Mouse (Mus musculus) adrenal gland (tissue): ENCODE data around the gene Tmem161a.
"Not testable (repeated sequence)": the region's sequence is repeated elsewhere in the genome, so short reads cannot be mapped to it uniquely, and the experiment has no call there.

Experiments
- intact Hi-C: fragments of 180-260 bp; cut with DNase I; formaldehyde crosslinking; loops from one replicate; pipeline ENCODE4 v1.15.1; 2025

Tmem161a gene

GRCm38 (mm10) chr8:70204757-70205156, 32.6 kb downstream of the Tmem161a start:
- intact Hi-C loops = no loop called here

DNA sequence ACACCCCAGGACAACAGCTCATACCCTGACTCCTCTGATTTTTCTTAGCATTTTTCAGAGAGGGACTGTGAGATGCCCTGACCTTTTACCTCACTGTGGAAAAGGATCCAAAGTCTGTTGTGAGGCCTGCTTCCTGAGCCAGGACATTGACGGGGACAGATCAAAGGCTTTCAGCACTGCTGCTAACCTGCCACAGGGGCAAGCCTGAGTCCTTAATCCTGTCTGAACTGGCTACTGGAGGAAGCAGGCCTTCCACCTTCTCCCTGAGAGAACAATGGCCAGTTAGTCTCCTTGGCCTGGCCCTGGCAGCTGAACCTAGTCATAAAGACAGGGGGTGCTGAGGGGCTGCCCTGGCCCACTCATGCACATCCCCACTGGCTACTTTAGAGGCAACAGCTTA, 36.0 kb downstream of the Tmem161a start:
- intact Hi-C loops = no loop called here

- intact Hi-C loops = no loop called here
Measured at GRCm38 (mm10) chr8:70210538-70210937, 38.4 kb downstream of the Tmem161a start.

GRCm38 (mm10) chr8:70211275-70211674, 39.1 kb downstream of the Tmem161a start:
- intact Hi-C loops = no loop called here

GRCm38 (mm10) chr8:70211726-70212111, 39.6 kb downstream of the Tmem161a start:
- intact Hi-C loops = no loop called here

DNA sequence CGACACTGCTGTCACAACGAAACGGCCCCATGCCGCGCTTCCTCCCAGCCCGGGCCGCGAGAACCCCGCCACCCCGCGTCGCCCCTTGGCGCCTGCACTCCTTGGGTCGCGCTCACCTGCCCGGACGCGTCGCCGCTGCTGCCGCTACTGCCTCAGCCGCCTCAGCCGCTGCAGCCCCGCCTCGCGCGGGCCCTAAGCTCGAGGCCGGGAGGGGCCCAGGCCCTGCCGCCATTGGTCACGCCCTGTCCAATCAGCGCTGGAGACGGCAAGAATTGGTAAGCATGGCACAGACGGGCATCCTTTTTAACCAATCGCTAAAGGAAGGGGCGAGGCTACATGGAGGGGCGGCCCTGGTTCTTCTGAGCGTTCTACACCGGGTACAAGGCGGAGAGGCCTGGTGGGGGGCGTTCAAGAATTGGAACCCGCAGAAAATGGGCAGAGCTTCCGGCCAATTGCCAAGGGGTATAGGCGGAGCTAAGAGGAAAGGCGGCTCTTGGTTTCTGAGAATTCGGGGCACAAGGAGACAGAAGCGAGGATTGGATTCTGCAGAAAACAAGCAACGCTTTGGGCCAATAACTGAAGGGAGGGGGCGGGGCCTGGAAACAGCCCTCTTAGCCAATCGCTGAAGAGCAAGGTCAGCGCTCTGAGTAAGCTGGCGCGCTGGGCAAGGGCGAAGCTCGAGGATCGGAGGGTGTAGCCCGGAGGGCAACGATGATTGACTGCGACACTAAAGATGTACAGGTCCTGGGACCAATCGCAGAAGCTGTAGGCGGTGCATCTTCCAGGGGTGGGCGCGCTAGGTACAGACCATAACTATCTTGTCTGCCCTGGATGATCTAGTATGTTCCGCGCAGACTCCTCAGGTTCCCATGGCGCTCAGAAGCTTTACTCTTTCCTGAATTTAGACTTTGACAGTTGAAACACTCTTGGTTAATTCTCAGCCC, 40.2 kb downstream of the Tmem161a start, which contains the start of gene Slc25a42:
Gene Slc25a42, minus strand, starts transcription at position 194 of the 944 bp plus-strand sequence.
- intact Hi-C loops = no loop called here

GRCm38 (mm10) chr8:70214411-70214810, 42.3 kb downstream of the Tmem161a start:
- intact Hi-C loops = no loop called here

- intact Hi-C loops = no loop called here
Measured at GRCm38 (mm10) chr8:70215092-70215491, 42.9 kb downstream of the Tmem161a start.

GRCm38 (mm10) chr8:70216161-70216560, 44.0 kb downstream of the Tmem161a start:
- intact Hi-C loops = not testable (repeated sequence)

DNA sequence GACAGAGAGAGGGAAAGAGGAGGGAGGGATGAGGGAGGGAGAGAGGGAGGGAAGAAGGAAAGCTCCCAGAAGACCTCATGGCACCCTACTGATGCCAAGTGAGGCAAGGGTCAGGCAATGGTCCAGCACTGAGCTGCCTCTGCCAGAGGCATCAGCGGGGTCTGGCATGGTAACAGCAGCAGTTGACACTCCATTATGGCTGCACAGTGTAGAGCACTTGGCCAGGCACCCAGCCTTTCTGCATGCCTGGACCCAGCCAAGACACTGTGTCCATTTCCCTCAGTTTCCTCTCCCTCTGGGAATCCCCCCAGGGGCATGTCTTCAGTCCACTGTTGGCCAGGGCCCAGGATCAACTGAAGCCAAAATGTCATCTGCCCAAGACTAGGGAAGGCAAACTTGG, 44.4 kb downstream of the Tmem161a start:
- intact Hi-C loops = no loop called here

GRCm38 (mm10) chr8:70217441-70217840, 45.3 kb downstream of the Tmem161a start:
- intact Hi-C loops = no loop called here

DNA sequence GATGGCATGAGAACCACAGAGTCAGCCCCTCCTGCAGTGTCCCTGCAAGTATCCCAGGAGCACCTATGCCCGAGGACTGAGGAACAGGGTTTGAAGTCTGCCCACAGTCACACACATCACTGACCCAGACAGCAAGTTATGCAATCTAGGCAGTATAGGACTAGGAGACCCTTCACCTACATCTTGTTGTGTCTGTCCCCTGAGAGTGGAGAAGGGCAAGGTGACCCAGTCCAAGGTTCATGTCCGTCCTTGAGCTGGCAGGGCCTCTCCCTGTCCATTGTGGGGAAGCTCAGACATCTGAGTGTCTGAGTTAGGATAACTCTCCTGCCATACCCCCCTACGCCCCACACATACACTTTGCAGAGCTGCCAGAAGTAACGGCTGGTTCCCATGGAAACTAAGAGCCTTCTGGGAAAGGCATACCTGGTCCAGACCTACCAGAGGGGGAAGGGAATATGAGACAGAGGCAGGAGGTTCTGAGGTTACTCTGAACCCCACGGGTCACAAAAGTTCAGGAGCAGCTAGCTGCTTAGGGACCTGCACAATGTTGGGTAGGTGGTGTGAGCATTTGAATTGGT, 47.0 kb downstream of the Tmem161a start:
- intact Hi-C loops = no loop called here

GRCm38 (mm10) chr8:70220236-70220840, 48.2 kb downstream of the Tmem161a start:
- intact Hi-C loops = loop anchor here (5.0 kb wide), 1 partner anchor 38 kb away; no protein-coding TSS in a partner anchor

DNA sequence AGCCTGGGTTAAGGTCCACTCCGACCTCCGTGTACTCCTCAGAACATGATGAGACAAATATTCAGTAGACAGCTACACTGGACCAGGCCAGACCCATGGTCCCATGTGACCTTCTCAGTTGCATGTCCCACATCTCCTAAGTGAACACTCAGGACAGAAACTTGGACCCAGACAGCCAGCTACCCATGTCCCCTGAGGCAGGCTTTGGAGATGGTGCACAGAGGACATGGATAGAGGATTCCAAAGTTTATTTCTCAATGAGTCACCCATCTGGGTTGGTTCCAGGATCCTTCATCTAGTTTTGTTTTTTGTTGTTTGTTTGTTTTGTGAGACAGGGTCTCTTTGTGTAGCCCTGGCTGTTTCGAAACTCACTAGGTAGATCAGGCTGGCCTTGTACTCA, 48.8 kb downstream of the Tmem161a start:
- intact Hi-C loops = loop anchor here (5.0 kb wide), 1 partner anchor 39 kb away; no protein-coding TSS in a partner anchor

DNA sequence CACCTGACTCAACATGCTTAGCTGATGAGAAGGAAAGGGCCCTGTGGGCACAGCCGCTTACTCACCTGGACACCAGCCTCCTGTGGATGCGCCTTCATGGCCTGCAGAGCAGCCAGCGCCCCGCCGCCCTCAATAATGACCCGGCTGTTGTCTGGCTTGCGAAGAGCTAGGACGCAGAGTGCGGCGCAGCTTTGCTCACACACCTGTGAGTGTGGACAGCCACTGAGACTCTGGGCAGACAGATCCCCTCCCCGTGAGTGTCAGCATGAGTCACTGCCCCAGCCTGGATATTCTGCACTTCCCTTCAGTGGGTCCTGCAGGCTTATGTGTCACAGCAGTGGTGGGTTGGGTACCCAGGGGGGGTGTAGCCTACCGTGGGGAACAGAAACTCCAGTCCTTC, 49.9 kb downstream of the Tmem161a start:
- intact Hi-C loops = loop anchor here (5.0 kb wide), 1 partner anchor 40 kb away; no protein-coding TSS in a partner anchor

DNA sequence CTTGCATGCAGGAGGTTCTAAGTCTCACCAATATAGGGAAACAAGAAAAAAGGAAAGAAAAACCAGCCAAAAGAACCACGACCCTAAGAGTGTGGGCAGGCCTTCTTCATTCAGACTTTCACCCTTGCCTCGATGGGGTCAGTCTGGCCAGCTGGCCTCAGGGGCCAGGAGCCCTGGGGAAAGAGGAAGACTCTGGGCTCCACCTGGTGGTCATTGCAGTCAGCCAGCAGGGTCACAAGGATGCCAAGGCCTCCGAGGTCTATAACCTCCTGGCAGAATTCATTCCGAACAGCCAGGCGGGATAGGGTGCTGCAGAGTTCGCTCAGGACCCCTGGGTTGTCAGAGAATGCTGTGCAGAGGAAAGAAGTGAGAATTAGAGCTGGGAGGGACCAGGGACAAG, 51.2 kb downstream of the Tmem161a start:
- intact Hi-C loops = loop anchor here (5.0 kb wide), 1 partner anchor 41 kb away; no protein-coding TSS in a partner anchor

- intact Hi-C loops = no loop called here
Measured at GRCm38 (mm10) chr8:70227997-70228396, 55.8 kb downstream of the Tmem161a start.

DNA sequence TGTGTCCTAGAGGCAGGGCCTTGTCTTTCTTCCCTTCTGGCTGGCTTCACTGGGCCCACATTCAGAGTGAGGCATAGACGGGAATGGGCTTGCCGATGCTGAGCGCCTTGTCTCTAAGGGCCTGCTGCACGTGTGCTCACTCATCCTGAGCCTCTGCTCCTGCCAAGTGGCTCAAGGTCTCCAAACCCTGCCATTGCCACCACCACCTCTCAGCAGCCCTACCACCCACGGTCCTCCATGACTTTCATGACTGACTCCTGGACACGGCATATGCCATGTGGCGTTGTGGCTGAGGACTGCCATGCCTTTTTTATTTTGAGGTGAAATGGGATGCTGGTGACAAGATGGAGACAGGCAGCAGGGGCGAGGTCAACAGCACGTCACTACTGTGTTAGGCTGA, 58.7 kb downstream of the Tmem161a start:
- intact Hi-C loops = loop anchor here (5.0 kb wide), 1 partner anchor 71 kb away; the partner anchor contains the start of genes Cope and Ddx49
